Mouse (Mus musculus): ENCODE measurements around the gene Exoc3l4. TPM values are rescaled to one million over a fixed set of nuclear protein-coding genes. Genes with fewer than 3 reads are reported as not detected.
A peak's percentile ranks its signal among the peaks of the same experiment; 100 is the strongest.

The Exoc3l4 gene
- polyA plus RNA-seq, 1 experiment from 2014 or later: 1.2 TPM

DNA sequence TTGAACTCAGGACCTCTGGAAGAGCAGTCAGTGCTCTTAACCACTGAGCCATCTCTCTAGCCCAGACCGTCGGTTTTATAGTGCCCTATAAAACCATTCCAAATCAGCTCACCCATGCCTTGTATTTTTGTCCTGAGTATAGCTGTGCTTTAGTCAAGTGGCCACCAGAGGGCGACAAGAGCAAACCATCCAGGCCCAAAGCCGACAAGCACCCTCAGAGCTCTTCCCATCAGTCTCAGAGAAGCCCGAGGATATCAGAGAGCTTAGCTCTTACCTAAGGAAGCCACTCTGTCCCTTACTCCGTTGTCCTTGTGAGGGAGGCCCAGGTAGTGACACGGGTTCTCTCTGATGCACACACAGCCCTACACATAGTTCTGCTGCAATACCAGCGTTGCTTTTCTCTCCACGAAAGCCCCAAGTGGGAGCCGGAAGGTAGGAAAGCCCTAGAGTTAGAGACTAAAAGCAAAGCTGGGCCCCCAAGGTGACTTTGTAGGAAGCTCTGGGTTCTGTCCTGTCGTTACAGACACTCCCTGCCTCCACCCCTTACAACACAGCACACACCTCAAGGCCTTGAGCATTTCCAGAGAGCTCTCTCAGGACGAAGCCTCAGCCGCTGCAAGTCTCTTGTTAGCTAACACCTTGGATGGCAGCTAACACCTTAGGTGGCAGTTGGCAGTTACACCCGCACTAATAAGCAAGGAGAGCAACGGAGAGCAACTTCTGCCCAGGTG, 15.2 kb upstream of the Exoc3l4 start:
- Histone ChIP-seq H3K9me3 (ENCODE audit: control insufficient read depth, low read length) (no peaks in the 10 kb centered on the region), H3K27ac (ENCODE audit: low read depth, low read length) (no peak overlapping the region), H3K4me1 (ENCODE audit: control insufficient read depth, insufficient read depth, low read length) (no peaks in the 10 kb centered on the region), H3K27me3 (ENCODE audit: control insufficient read depth, insufficient read depth, low read length) (peaks cover 5% of the 10 kb centered on the region), H3K4me3 (ENCODE audit: low read depth, low read length) (no peak overlapping the region), H3K4me2 (ENCODE audit: low read depth, low read length) (no peak overlapping the region), H3K36me3 (ENCODE audit: control insufficient read depth, insufficient read depth, low read length) (no peaks in the 10 kb centered on the region), H3K9ac (replicated peaks; ENCODE audit: low read depth, low read length) (no peak overlapping the region)
- WGBS: 23% methylated on average over 15 of the region's 15 CpGs
- ATAC-seq (ENCODE audit: low read depth): peak; percentile 84

DNA sequence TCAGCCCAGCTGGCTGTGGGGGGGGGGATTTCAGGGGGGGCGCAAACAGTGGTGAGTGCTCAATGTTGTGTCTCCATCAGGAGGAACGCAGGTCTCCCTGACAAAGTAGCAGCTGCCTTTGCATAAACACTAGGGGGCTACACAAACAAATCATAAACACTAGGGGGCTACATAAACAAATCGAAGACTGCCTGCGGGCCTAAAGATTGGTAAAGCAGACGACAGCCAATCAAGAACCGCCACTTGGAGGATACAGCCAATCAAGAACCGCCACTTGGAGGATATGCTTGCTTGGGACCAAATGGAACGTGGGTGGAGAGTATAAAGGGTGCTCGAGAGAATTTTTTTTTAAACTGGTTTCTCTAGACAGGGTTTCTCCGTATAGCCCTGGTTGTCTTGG, 11.9 kb upstream of the Exoc3l4 start:
- Histone ChIP-seq H3K36me3 (ENCODE audit: control insufficient read depth, insufficient read depth, low read length) (no peaks in the 10 kb centered on the region), H3K4me3 (ENCODE audit: low read depth, low read length) (no peak overlapping the region), H3K9me3 (ENCODE audit: control insufficient read depth, low read length) (no peaks in the 10 kb centered on the region), H3K4me1 (ENCODE audit: control insufficient read depth, insufficient read depth, low read length) (0 out of 2 replicates have a peak, but pooled peaks cover 5% of the 10 kb centered on the region), H3K9ac (replicated peaks; ENCODE audit: low read depth, low read length) (no peak overlapping the region), H3K27me3 (ENCODE audit: control insufficient read depth, insufficient read depth, low read length) (peaks cover 14% of the 10 kb centered on the region), H3K27ac (ENCODE audit: low read depth, low read length) (no peak overlapping the region), H3K4me2 (ENCODE audit: low read depth, low read length) (no peak overlapping the region)
- ATAC-seq (ENCODE audit: low read depth): no peak
- WGBS: 52% methylated on average over 10 of the region's 10 CpGs

DNA sequence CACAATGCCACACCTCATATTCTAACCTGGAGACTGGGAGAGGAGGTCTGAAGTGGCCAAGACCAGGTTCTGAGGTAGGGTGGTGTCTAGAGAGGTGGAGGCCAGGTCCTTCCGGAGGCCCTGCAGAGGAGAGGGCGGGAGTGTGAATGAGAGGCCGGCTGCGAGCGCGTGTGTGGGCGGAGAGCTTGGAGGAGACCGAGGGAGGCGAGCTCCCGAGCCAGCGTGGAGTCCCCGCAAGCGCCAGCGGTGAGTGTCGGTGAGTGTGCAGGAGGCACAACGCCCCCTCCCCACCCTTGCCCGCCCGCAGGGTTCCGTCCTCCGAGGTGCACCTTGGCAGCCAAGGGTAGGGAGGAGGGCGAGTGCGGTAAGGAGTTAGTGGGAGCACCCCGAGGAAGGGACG, 10.2 kb upstream of the Exoc3l4 start, which contains the start of gene Lbhd2:
Gene Lbhd2 (plus strand): TSS at position 188 of the 400 bp plus-strand sequence.
- Histone ChIP-seq H3K9ac (replicated peaks; ENCODE audit: low read depth, low read length) (no peak within 1 kb of the TSS), H3K4me3 (ENCODE audit: low read depth, low read length) (no peak within 1 kb of the TSS), H3K36me3 (ENCODE audit: control insufficient read depth, insufficient read depth, low read length) (no peaks in the 10 kb centered on the region), H3K4me2 (ENCODE audit: low read depth, low read length) (peak within 1 kb of the TSS; percentile 26; the same call in 1 of the 2 replicates), H3K9me3 (ENCODE audit: control insufficient read depth, low read length) (no peaks in the 10 kb centered on the region), H3K4me1 (ENCODE audit: control insufficient read depth, insufficient read depth, low read length) (0 out of 2 replicates have a peak, but pooled peaks cover 5% of the 10 kb centered on the region), H3K27ac (ENCODE audit: low read depth, low read length) (no peak within 1 kb of the TSS), H3K27me3 (ENCODE audit: control insufficient read depth, insufficient read depth, low read length) (peaks cover 17% of the 10 kb centered on the region)
- WGBS: 3% methylated on average over 20 of the region's 24 CpGs
- no peak for ATAC-seq (ENCODE audit: low read depth)

DNA sequence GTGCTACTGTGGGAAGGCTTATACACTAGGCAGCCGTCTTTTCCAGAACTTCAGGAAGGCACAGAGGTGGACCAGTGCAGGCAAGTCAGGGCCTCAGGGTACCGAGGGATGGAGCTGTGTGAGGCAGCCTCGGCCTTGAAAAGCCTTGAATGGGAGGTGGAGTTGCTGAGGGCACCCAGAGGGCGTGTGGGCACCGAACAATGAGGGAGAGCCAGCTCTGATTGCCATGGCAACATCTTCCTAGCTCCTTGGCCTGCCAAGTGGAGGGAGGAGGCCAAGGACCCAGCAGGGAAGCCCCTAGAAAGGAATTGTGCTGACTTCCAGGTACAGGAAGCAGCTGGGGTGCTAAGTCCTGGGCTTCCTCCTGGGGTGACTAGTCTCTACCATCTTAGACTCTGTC, 7.2 kb upstream of the Exoc3l4 start:
- Histone ChIP-seq H3K4me2 (ENCODE audit: low read depth, low read length) (no peak overlapping the region), H3K27me3 (ENCODE audit: control insufficient read depth, insufficient read depth, low read length) (peaks cover 17% of the 10 kb centered on the region), H3K9me3 (ENCODE audit: control insufficient read depth, low read length) (no peaks in the 10 kb centered on the region), H3K4me1 (ENCODE audit: control insufficient read depth, insufficient read depth, low read length) (0 out of 2 replicates have a peak, but pooled peaks cover 5% of the 10 kb centered on the region), H3K9ac (replicated peaks; ENCODE audit: low read depth, low read length) (no peak overlapping the region), H3K36me3 (ENCODE audit: control insufficient read depth, insufficient read depth, low read length) (no peaks in the 10 kb centered on the region), H3K27ac (ENCODE audit: low read depth, low read length) (no peak overlapping the region), H3K4me3 (ENCODE audit: low read depth, low read length) (no peak overlapping the region)
- no peak for ATAC-seq (ENCODE audit: low read depth)
- 6% methylated on average over 5 of the region's 5 CpGs for WGBS

DNA sequence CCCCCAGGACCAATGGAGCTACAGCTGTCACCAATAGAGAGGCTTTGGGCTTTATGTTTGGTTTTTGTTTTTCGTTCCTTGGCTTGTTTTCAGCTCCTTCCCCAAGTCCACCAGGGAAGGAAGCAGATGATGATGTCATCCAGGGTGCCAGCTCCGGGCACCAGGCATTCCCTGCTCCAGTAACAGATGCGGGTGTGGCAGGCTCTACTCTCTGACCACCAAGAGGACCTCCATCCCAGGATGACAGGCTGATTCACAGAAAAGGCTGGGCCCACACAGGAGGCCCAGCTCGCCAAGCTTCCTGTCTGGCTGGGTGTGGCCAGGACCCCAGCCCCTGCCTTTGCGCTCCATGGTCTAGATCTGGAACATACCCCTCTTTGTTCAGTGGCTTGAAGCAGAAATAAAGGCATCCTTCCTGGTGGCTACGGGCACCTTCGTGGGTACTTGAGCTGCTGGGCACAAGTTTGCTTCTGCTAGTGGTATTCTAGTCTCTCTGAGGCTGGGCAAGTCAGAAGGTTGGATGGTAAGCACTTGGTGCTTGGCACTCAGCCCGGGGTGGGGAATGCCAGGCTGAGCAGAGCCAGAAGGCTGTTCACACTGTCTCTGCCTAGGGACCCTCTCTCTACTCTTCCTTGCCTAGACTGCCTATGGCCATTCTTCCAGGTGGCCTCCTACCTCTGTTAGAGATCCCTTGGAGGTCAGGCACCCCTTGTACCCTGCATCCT, 5.0 kb upstream of the Exoc3l4 start:
- Histone ChIP-seq H3K27me3 (ENCODE audit: control insufficient read depth, insufficient read depth, low read length) (peaks cover 10% of the 10 kb centered on the region), H3K4me1 (ENCODE audit: control insufficient read depth, insufficient read depth, low read length) (0 out of 2 replicates have a peak, but pooled peaks cover 5% of the 10 kb centered on the region), H3K27ac (ENCODE audit: low read depth, low read length) (no peak overlapping the region), H3K36me3 (ENCODE audit: control insufficient read depth, insufficient read depth, low read length) (no peaks in the 10 kb centered on the region), H3K4me2 (ENCODE audit: low read depth, low read length) (no peak overlapping the region), H3K4me3 (ENCODE audit: low read depth, low read length) (no peak overlapping the region), H3K9me3 (ENCODE audit: control insufficient read depth, low read length) (no peaks in the 10 kb centered on the region), H3K9ac (replicated peaks; ENCODE audit: low read depth, low read length) (no peak overlapping the region)
- WGBS: 76% methylated on average over 8 of the region's 8 CpGs
- no peak for ATAC-seq (ENCODE audit: low read depth)

DNA sequence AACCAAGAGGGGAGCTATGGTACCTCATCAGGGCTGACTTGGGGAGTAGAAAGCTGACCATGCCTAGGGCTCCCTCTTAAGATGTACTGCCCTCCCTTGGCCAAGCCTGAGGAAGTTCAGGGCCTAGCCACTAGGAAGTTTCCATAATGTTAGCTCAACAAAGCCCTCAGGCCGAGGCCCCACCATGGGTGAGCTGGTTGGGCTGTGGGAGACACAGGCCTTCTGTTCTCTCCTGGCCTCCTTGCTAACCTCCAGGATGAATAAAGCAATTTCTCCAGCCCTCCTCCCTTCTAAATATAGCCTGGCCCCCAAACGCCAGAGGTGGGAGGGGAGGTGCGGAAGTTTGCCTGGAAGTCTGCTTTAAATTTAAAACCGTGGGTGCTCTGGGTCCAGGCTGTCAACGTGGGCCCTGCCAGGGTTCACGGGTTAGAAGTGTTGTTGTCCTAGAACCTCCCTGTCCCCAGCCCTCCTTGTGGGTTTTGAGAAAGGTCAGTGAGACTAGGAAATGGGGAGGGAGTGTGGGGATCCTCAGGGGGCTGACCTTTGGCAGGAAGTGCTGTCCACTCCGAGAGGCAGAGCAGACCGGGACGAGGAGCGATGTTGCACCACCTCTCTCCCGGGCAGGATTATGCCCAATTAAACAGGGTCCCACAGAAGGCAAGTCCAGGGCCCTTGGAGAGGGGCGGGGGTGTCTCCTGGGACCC, 4.1 kb upstream of the Exoc3l4 start:
- peak; percentile 5; the same call in 1 of the 2 replicates for ATAC-seq (ENCODE audit: low read depth)
- 22% methylated on average over 12 of the region's 12 CpGs for WGBS

DNA sequence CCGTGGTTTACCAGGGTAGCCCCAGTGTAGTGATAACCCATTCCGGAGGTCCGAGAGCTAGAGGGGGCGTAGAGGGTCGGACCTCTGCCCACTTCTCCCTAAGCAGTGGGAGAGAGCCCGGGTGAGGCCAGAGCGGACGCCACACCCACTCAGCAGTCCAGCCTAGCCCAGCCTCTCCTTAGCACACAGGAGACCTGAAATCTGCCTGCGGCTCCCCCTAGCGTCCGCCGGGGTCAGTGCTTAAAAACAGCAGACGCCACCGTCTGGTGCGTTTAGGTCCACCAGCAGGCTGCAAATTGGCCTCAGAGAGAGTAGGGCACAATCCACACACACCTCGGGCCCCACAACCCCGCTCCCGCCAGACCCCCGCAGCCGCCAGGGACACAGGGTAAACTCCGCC, 3.5 kb upstream of the Exoc3l4 start:
- H3K27me3 ChIP-seq (ENCODE audit: control insufficient read depth, insufficient read depth, low read length): peaks cover 4% of the 10 kb centered on the region
- ATAC-seq (ENCODE audit: low read depth): peak; percentile 84; the same call in 1 of the 2 replicates
- H3K36me3 ChIP-seq (ENCODE audit: control insufficient read depth, insufficient read depth, low read length): no peaks in the 10 kb centered on the region
- H3K4me2 ChIP-seq (ENCODE audit: low read depth, low read length): peak overlapping the region; percentile 36
- peaks cover 5% of the 10 kb centered on the region; the same call in 1 of the 2 replicates for H3K4me1 ChIP-seq (ENCODE audit: control insufficient read depth, insufficient read depth, low read length)
- peak overlapping the region; percentile 12; the same call in 1 of the 2 replicates for H3K4me3 ChIP-seq (ENCODE audit: low read depth, low read length)
- no peak overlapping the region for H3K9ac ChIP-seq (replicated peaks; ENCODE audit: low read depth, low read length)
- no peak overlapping the region for H3K27ac ChIP-seq (ENCODE audit: low read depth, low read length)
- 0% methylated on average over 21 of the region's 21 CpGs for WGBS
- H3K9me3 ChIP-seq (ENCODE audit: control insufficient read depth, low read length): no peaks in the 10 kb centered on the region

More for the DNA sequence above, 4.1 kb upstream of the Exoc3l4 start:
- H3K27ac ChIP-seq (ENCODE audit: low read depth, low read length): no peak overlapping the region
- peak overlapping the region; percentile 36 for H3K4me2 ChIP-seq (ENCODE audit: low read depth, low read length)
- H3K36me3 ChIP-seq (ENCODE audit: control insufficient read depth, insufficient read depth, low read length): no peaks in the 10 kb centered on the region
- H3K9me3 ChIP-seq (ENCODE audit: control insufficient read depth, low read length): no peaks in the 10 kb centered on the region
- H3K9ac ChIP-seq (replicated peaks; ENCODE audit: low read depth, low read length): no peak overlapping the region
- peaks cover 5% of the 10 kb centered on the region; the same call in 1 of the 2 replicates for H3K4me1 ChIP-seq (ENCODE audit: control insufficient read depth, insufficient read depth, low read length)
- peaks cover 4% of the 10 kb centered on the region for H3K27me3 ChIP-seq (ENCODE audit: control insufficient read depth, insufficient read depth, low read length)
- peak overlapping the region; percentile 12; the same call in 1 of the 2 replicates for H3K4me3 ChIP-seq (ENCODE audit: low read depth, low read length)

DNA sequence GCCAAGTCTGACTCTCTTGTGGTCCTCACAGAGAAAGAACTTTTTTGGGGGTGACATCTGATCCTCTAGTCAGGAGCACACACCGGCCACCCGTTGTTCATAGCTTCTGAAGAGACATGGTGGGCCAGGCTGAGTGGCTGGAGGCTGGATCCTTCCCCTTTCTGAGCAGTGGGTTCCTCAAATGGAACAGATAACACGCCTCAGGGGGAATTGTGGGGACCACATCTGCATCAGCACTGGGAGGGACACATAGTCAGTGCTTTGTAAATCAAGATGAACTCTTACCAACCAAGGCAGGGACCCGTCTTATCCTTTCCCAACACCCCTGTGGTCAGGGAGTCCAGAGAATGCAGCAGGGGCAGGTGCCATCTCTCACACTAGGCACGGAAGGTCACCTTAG, 3.1 kb downstream of the Exoc3l4 start:
- no peak overlapping the region for H3K4me3 ChIP-seq (ENCODE audit: low read depth, low read length)
- peaks cover 34% of the 10 kb centered on the region for H3K27me3 ChIP-seq (ENCODE audit: control insufficient read depth, insufficient read depth, low read length)
- H3K9me3 ChIP-seq (ENCODE audit: control insufficient read depth, low read length): no peaks in the 10 kb centered on the region
- H3K36me3 ChIP-seq (ENCODE audit: control insufficient read depth, insufficient read depth, low read length): no peaks in the 10 kb centered on the region
- H3K27ac ChIP-seq (ENCODE audit: low read depth, low read length): no peak overlapping the region
- no peaks in the 10 kb centered on the region; the same call in 1 of the 2 replicates for H3K4me1 ChIP-seq (ENCODE audit: control insufficient read depth, insufficient read depth, low read length)
- no peak for ATAC-seq (ENCODE audit: low read depth)
- WGBS: 75% methylated on average over 5 of the region's 5 CpGs
- H3K4me2 ChIP-seq (ENCODE audit: low read depth, low read length): no peak overlapping the region
- H3K9ac ChIP-seq (replicated peaks; ENCODE audit: low read depth, low read length): no peak overlapping the region
